Mouse (Mus musculus): ENCODE data around the gene Ankfy1.
"Not testable (repeated sequence)": the region's sequence is repeated elsewhere in the genome, so short reads cannot be mapped to it uniquely, and the experiment has no call there.

The Ankfy1 gene

DNA sequence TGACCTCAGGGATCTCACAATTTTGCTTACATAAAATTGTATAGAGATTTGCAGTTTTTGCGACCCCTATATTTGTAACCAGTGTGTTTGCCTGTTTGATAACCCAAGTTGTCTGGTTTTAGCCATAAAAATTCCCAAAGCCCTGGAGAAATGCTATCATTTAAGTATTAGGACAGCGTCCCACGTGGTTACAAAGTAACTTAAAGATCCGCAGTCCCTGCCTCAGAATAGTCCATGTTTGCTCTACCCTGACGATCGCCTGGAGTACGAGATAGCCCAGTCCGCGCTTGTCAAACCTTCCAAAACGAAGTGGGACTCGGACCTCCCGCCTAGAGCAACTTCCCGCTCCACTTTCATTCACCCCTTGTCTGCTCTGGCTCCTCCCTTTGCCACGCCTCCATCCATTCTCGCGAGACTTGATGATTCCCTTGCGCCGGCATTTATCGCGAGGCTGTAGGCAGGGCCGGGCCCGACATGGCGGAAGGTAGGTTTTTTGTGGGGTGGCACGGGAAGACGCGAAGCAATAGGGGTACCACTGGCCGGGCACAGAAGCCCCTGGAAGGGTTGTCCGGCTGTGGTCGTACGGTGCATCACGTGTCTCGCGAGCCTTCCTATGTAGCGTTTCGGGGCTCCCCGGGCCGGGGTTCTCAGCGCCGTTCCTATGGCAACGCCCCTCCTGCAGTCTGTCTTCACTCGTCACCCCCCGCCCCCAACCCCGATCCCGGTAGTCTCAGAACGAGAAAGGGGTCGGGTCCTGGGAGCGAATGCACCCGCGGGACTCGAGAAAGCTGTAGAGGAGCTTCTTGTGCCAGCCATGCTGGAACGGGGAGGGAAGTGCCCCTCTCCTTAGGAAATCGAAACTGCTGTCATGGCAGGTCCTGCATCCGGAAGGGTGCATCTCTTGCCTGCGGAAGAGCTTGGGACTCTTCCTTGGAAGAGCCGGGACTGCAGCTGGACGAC, at the start of gene Ankfy1:
Gene Ankfy1 (plus strand): TSS at position 456 of the 960 bp plus-strand sequence.
- DNase-seq (ENCODE audit: low spot score), result peak; percentile 91

DNA sequence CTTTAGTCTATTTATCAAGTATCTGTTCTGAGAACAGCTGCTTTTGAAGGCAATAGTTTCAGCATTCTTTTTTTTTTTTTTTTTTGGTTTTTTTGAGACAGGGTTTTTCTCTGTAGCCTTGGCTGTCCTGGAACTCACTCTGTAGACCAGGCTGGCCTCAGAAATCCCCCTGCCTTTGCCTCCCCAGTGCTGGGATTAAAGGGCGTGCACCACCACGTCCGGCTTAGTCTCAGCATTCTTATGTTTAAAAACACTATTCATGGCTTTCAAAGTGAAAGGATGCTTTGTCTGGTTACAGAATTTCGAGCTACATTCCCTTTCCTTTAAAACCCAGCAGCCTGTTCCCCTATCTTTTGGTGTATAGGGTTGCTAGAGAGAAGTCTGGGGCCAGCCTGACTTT, 47.1 kb upstream of the Ankfy1 start:
- no peak for DNase-seq (ENCODE audit: low spot score)

DNA sequence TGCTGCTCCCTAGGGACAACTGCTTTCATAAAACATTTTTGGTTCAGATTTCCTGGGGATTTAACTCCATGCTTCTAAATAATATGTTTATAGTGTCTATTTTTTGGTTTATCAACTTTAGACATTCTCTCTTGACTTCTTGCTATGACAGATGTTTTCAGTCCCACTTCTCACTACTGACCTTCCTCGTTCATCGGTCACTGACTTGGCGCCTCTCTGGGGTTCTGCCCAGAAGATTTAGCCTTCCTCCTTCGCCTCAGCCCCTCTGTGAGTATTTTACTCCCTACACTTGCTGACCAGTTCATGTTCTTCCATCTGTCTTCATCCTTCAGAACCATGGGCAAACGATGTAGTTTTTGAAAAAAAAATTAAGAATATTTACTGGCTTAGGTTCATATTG, 44.4 kb upstream of the Ankfy1 start:
- DNase-seq (ENCODE audit: low spot score), result no peak

DNA sequence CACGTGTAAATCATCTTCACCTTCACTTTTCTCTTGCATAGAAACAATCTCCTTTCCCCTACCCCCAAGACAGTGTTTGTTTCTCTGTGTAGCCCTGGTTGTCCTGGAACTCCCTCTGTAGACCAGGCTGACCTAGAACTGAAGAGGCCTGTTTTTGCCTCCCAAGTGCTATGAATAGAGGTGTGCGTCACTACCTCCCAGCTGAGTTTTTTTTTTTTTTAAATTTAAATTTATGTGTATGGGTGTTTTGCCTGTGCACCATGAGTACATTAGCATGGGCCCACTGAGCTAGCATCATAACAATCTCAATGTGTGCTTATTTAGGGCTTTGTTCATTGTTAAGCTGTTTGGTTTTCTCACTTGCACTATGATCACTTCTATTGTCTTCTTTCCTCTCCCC, 39.5 kb upstream of the Ankfy1 start:
- DNase-seq (ENCODE audit: low spot score), result no peak

DNA sequence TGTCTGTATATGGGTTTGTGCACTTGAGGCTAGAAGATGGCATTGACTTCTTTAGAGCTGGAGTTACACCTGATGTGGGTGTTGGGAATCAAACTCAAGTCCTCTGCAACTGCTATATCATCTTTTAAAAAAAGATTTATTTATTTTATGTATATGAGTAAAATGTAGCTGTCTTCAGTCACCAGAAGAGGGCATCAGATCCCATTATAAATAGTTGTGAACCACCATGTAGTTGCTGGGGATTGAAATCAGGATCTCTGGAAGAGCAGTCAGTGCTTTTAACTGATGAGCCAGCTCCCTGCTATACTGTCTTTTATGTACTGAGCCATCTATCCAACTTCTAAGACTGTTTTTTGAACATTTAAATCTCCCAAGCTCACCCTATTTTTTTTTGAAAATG, 29.9 kb upstream of the Ankfy1 start:
- no peak for DNase-seq (ENCODE audit: low spot score)

DNA sequence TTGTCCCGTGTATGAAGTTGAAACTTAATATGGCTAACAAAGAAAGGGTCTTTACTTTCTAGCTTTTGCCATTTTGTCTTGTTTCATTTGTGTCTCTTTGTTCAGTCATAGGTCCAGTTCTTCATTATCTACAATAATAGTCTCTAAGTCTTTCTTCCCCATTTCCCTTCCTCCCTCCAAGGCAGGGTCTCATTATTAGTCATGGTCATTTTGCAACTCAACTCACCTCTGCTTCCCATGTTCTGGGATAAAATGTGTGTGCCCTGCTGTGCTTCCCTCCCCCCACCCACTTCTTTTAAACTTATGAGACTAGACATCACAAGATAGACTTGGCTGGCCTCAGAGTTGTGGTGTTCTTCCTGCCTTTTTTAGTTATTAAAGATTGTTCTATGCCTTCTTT, 29.4 kb upstream of the Ankfy1 start:
- DNase-seq (ENCODE audit: low spot score), result no peak

DNA sequence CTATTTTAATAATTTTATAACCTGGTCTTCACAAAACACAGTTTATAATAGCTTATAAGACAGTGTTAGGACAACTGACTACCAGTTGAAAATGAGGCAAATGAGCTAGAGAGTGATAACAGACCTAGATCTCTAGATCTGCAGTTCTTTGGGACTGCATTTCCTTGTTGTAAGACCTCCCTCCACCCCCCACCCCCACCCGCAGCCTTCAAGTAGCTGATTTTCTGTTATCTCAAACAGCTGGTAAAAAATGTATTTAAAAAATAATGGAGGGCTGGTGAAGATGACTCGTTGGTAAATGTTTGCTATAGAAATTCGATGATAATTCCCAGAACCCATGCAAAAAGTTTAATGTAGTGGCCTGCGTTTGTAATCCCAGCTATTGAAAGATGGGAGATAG, 25.2 kb upstream of the Ankfy1 start:
- DNase-seq (ENCODE audit: low spot score), result no peak

DNA sequence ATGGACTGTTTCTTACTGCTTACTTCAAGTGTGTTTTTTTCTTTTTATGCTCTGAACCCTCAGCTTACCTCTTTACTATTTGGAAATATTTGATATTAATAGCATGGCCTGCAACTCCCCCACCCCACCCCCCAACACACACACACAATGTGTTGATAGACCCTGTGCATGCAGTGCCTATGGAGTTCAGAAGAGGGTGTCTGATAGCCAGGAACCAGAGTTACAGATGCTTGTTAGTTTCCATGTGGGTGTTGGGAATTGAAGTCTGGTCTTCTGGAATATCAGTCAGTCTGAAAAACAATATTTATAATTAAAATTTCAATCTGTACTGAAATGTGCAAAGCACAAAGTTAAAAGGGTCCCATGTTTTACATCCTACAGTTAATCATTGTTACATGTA, 19.2 kb upstream of the Ankfy1 start:
- no peak for DNase-seq (ENCODE audit: low spot score)

DNA sequence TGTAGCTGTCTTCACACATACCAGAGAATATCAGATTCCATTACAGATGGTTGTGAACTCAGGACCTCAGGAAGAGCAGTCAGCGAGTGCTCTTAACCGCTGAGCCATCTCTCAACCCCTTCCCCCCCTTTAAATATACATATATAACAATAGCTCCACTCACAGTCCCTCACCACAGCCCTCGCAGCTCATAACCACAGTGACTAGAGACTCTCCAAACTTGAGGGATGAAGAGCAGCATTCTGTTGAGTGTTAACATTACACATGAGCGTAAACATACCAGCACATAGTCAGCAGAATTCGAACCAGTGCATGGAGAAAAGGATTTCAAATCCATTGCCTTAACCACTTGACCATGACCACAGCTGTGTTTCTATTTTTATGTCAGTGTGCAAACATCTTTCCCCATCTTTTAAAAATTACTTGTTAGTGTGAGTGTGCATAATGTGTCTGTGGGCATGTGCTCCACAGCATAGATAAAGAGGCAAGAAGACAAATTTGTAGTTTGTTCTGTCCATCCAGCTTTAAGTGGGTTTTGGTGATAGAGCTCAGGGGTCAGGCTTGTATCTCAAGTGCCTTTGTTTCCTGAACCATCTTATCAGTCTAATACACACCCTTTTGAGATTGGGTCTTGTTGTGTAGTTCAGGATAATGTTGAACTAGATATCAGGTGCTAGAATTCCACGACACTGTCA, 18.4 kb upstream of the Ankfy1 start:
- no peak for DNase-seq (ENCODE audit: low spot score)

DNA sequence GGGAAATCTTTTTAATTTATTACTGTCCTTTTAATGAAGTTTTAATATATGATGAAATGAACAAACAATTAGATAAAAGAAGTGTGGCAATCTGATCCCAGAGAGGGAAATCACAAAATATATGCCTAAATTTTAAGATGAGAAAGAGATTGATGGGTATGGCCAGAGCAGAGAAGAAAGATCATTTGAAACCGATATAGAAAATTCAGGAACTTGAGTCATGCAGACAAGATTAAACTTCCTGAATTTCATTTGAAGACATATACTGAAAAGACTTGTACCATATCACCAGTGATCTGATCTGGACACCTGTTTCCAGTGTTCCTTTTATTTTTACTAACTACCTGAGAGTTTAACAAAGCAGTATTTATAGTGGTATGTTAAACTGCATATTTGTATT, 17.4 kb upstream of the Ankfy1 start:
- DNase-seq (ENCODE audit: low spot score), result no peak

DNA sequence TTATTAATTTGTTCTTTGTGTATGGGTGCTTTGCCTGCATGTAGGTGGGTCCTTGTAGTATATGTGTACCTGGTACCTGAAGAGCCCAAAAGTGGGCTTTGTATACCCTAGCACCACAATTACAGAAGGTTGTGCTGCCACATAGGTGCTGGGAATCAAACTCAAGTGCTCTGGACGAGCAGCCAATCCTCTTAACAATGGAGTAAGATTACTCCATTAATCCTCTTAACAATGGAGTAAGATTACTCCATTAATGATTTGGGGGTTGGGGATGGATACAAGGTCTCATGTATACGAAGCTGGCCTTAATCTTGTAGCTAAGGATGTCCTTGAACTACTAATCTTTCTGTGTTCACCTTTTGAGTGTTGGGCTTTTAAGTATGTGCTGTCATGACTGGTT, 14.5 kb upstream of the Ankfy1 start:
- no peak for DNase-seq (ENCODE audit: low spot score)

DNA sequence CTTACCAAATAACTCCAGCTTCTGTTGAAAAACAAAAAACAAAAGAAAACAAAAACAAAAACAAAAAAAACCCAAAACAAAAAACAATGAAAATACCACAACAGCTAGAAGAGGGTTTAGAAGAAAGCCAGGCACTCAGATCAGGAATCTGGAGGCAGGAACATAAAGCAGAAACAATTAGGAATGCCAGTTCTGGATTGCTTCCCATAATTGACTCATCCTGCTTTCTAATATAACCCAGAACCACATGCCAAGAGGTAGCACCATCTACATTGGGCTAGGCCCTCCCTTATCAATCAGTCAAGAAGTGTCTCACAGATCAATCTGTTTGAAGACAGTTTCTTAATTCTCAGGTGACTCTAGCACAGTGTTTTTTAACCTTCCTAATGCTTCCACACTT, 9.1 kb upstream of the Ankfy1 start:
- no peak for DNase-seq (ENCODE audit: low spot score)

DNA sequence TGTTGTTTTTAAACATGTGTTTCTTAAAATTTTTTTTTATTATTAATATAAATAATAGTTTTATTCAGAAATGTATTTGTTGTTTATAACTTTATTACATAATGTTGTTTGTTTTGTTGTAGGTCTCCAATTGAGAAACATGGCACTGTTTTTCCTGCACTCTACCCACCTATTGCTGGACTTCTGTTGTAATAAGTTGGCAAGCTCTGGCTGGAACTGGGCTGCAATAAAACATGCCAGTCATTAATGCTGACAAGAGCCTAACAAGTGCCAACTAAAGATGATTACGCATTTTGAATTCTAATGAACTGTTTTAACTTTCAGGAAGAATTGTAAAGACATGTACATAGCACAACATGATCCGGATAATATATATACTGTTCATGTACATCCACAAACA, 6.4 kb upstream of the Ankfy1 start:
- no peak for DNase-seq (ENCODE audit: low spot score)

DNA sequence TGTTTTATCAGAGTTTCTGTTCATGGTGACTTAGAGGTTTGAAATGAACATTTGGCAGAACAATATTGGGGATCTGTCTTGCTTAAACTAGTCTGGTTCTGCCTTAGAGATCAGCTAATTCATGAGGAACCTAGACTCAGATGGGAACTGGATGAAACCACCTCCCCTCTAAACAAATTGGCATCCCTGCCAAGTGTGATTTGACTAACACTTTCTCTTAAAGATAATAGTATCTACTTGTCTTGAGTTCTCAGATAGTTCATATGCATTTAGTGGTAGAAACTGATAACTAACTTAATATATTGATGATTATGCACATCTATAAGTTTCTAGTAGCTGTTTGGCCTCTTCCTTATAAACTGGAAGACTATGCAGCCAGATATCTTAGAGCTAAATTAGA, 3.1 kb upstream of the Ankfy1 start:
- DNase-seq (ENCODE audit: low spot score), result no peak

DNA sequence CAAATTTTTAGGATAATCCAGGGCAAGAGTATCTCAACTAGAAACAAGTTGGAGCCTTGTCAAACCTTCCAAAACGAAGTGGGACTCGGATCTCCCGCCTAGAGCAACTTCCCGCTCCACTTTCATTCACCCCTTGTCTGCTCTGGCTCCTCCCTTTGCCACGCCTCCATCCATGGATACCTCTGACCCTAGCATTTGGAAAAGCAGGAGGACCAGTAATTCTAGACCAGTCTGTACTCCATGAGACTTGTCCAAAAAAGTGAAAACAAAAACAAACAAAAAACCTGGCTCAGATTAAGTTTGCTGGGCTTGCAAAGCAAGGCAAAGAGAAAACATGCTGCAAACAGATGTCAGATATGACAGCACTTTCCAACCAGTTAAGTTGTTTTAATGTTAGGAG, 1.6 kb upstream of the Ankfy1 start:
- DNase-seq (ENCODE audit: low spot score), result no peak

DNA sequence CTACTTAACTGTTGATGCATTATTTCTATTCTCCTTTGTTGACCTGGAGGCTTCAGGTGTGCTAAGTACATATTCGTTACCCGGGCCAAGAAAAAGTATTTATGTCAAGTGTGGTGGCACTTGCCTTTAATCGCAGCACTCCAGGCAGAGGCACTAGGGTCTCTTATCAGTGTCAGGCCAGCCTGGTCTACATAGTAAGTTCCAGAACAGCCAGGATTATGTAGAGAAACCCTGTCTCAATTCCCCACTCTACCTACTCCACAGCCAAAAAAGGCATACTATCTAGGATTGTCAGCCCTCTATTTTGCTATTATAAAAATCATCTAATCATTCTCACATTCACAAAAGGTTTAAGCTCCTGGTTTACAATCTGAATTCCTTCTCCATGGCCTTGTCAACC, 691 bp upstream of the Ankfy1 start:
- DNase-seq (ENCODE audit: low spot score), result no peak

DNA sequence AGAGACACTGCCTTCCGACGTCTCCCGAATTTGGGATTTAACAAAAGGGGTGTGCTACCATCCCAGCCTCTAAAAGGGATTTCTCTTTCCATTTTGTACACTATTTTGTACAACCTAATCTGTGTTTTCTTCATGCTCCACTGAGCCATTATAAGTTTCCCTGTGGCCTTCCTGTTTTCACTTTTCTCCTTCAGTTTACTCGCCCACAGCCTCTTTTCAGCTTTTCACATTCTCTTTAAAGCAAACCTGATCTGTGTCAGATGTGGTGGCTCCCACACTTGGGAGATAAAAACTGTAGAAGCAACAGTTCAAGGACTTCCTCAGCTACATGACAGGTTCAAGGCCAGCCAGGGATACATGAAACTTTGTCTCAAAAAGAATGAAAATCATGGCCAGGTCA, 2.5 kb downstream of the Ankfy1 start:
- no peak for DNase-seq (ENCODE audit: low spot score)

DNA sequence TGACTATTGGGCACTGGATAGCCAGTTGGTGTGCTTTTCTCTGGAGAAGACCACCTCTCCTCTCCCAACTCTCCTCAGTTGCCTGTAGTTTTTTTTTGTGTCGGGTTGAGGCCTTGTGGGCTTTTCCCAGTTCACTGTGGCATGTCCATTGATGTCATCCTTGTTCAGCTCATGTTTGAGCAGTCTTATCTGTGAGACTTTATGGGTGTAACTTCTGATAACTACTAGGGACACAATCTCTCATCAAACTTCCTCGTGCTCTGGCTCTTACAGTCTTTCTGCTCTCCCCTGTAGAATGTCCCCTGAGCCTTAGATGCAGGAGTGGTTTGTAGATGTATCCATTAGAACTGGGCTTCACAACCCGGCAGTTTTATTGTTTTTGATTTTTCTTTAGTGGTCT, 5.2 kb downstream of the Ankfy1 start:
- DNase-seq (ENCODE audit: low spot score), result no peak

DNA sequence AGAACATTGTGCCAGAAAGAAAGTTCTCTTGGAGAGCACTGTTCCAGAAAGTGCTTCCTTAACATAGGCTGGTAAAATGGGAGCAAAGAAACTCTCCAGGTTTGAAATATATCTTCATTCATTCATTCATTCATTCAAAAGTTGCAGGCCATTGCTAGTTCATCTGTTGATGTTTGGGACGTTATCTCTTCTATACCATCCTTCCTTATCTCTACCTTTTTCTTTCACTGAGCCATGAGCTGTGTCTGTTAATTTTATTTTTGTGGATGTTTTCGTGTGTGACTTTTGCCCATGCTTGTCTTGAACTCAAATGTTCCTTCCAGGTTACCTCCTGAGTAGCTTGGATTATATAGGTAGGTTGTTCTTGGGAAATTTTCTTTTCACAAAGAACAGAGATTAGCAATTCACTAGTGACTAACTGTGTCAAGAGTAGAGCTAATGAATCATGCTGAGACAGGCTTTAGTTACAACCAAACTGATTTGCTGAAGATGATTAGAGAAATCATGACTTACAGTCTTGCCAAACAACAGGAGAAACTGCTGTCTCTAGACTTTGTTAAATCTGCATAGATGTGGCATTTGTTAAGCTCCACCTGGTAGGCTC, 6.7 kb downstream of the Ankfy1 start:
- DNase-seq (ENCODE audit: low spot score), result no peak

DNA sequence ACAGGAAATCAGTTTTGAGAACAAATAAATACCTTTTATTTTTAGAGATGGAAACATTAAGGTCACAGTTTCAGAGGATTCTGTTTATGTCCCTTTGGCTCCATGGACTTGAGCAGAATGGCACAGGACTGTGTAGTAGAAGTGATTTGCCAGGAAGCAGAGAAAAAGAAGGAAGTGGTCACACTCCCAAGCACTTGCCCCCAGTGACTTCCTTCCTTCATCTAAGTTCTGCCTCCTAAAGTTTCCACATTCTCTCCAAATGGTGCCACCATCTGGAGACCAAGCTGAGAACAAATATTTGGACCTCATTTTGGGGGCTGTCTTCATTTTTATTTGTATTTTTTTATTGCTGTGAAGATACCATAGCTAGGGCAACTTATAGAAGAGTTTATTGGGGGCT, 7.5 kb downstream of the Ankfy1 start:
- no peak for DNase-seq (ENCODE audit: low spot score)

DNA sequence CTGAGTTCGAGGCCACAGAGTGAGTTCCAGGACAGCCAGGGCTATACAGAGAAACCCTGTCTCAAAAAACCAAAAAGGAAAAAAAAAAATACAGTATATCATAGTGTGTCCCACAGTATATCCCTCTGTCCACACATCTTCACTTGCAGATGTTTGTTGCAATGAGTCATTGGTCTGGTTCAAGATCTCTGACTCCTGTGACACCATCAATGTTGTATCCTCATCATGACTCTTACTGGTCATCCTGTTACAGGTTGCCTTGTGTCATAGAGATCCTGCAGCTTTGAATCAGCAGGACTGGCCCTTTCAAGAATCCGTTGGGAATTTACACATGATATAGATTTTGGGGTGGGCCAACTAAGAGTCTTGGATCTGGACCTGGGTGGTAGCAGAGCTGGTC, 15.3 kb downstream of the Ankfy1 start:
- DNase-seq (ENCODE audit: low spot score), result not testable (repeated sequence)

DNA sequence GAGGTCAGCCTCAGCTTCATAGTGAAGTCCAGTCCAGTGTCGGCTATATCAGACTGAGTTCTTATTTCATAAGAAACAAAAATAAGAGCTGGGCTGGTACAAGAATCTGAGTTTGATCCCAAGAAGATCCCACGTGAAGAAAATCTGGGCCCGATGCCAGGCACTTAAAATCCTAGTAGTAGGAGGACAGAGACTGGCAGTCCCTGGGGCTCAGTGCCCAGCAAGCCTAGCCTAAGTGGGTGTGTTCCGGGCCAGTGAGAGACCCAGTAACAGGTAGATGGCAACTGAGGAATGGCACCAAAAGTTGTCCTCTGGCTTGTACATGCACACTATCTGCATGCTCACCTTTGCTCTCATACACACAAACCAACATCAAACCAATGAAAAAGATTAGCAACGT, 22.9 kb downstream of the Ankfy1 start:
- DNase-seq (ENCODE audit: low spot score), result peak; percentile 13

DNA sequence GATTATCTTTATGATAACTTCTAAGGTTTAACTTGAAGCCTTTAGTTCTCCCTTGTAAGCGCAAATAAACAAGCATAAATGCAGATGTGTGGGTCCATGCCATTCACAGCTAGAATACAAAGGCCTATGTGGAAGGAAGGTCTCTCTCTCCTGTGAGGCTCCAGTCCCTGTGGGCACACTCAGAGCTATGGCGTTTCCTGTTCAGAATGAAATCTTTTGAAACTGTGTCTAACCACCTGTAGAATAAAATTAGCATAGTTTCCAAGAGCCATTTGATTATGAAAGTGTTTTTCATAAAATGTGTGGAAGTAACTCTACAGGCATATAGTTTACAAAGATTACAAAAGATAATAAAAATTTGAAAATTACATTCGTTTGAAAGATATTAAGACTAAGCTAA, 28.4 kb downstream of the Ankfy1 start:
- no peak for DNase-seq (ENCODE audit: low spot score)
